Mouse (Mus musculus) liver, postnatal 0 days (tissue): ENCODE results near the gene Mlip.

Source experiments
- CTCF ChIP-seq: sonication (generic); IDR thresholded peaks from 2 replicates; pipeline ENCODE4 v1.5.1; 2016; ENCODE audit warnings: antibody characterized with exemption, low read depth
- EP300 ChIP-seq: IDR thresholded peaks from 2 replicates; pipeline ENCODE4 v1.6.1; 2016; ENCODE audit warnings: antibody characterized with exemption, low read depth, mild to moderate bottlenecking

GRCm38 (mm10) chr9:77340159-77340862 is 12.5 kb downstream of the Mlip start:
- TF ChIP-seq EP300, result no peak
- no peak for TF ChIP-seq CTCF
